Mouse (Mus musculus): ENCODE data around the gene Cntn2.

- TF ChIP-seq CTCF (IDR thresholded peaks at IDR 0.05; ENCODE audit: low read depth, low read length) (no peak), POLR2A (IDR thresholded peaks at IDR 0.05; ENCODE audit: extremely low read depth, insufficient read depth, low read length) (no peak)
Measured at GRCm38 (mm10) chr1:132591399-132591930, 48.4 kb upstream of the Cntn2 start.
